Mouse (Mus musculus): ENCODE measurements around the gene Hk3.
A peak's percentile ranks its signal among the peaks of the same experiment; 100 is the strongest.

The Hk3 gene

GRCm38 (mm10) chr13:55021194-55021779 lies at the start of gene Hk3:
Hk3 (minus strand) TSS chr13:55021385.
- DNase-seq (ENCODE audit: low spot score in 2 of 2) = peak; percentile 30 to 44

GRCm38 (mm10) chr13:55069719-55070118 lies 48.5 kb upstream of the Hk3 start:
- no peak for DNase-seq (ENCODE audit: low spot score in 2 of 2)

GRCm38 (mm10) chr13:55063276-55063675 lies 42.1 kb upstream of the Hk3 start:
- DNase-seq (ENCODE audit: low spot score in 2 of 2) = no peak

- DNase-seq (ENCODE audit: low spot score in 2 of 2) = no peak
Observed at GRCm38 (mm10) chr13:55058042-55058441, 36.9 kb upstream of the Hk3 start.

GRCm38 (mm10) chr13:55047706-55048105 lies 26.5 kb upstream of the Hk3 start:
- DNase-seq (ENCODE audit: low spot score in 2 of 2) = no peak

GRCm38 (mm10) chr13:55040016-55040415 lies 18.8 kb upstream of the Hk3 start:
- DNase-seq (ENCODE audit: low spot score in 2 of 2) = no peak

- peak in 1 of 2 experiments; percentile 13 for DNase-seq (ENCODE audit: low spot score in 2 of 2)
Observed at GRCm38 (mm10) chr13:55024215-55024614, 3.0 kb upstream of the Hk3 start.

- DNase-seq (ENCODE audit: low spot score in 2 of 2) = peak; percentile 31 to 41
Observed at GRCm38 (mm10) chr13:55022715-55023114, 1.5 kb upstream of the Hk3 start.

GRCm38 (mm10) chr13:55022256-55022655 lies 1.1 kb upstream of the Hk3 start:
- no peak for DNase-seq (ENCODE audit: low spot score in 2 of 2)

- peak in 1 of 2 experiments; percentile 10 for DNase-seq (ENCODE audit: low spot score in 2 of 2)
Observed at GRCm38 (mm10) chr13:55020051-55020450, 1.1 kb downstream of the Hk3 start.

- DNase-seq (ENCODE audit: low spot score in 2 of 2) = no peak
Observed at GRCm38 (mm10) chr13:55019181-55019580, 2.0 kb downstream of the Hk3 start.

GRCm38 (mm10) chr13:55018700-55019099 lies 2.5 kb downstream of the Hk3 start:
- no peak for DNase-seq (ENCODE audit: low spot score in 2 of 2)

GRCm38 (mm10) chr13:55017898-55018599 lies 3.1 kb downstream of the Hk3 start:
- DNase-seq (ENCODE audit: low spot score in 2 of 2) = no peak

- DNase-seq (ENCODE audit: low spot score in 2 of 2) = no peak
Observed at GRCm38 (mm10) chr13:55017154-55017897, 3.9 kb downstream of the Hk3 start.

GRCm38 (mm10) chr13:55014451-55014850 lies 6.7 kb downstream of the Hk3 start:
- DNase-seq (ENCODE audit: low spot score in 2 of 2) = no peak

GRCm38 (mm10) chr13:55013702-55014344 lies 7.4 kb downstream of the Hk3 start:
- no peak for DNase-seq (ENCODE audit: low spot score in 2 of 2)

GRCm38 (mm10) chr13:55011981-55012478 lies 9.2 kb downstream of the Hk3 start:
- no peak for DNase-seq (ENCODE audit: low spot score in 2 of 2)

- DNase-seq (ENCODE audit: low spot score in 2 of 2) = no peak
Observed at GRCm38 (mm10) chr13:55011103-55011502, 10.1 kb downstream of the Hk3 start.

GRCm38 (mm10) chr13:55008589-55008988 lies 12.6 kb downstream of the Hk3 start:
- DNase-seq (ENCODE audit: low spot score in 2 of 2) = no peak

- no peak for DNase-seq (ENCODE audit: low spot score in 2 of 2)
Observed at GRCm38 (mm10) chr13:55006415-55006742, 14.8 kb downstream of the Hk3 start.

GRCm38 (mm10) chr13:55005691-55006414 lies 15.3 kb downstream of the Hk3 start:
- no peak for DNase-seq (ENCODE audit: low spot score in 2 of 2)

GRCm38 (mm10) chr13:55004646-55005045 lies 16.5 kb downstream of the Hk3 start:
- DNase-seq (ENCODE audit: low spot score in 2 of 2) = no peak

Measured in heart, adult 9 months (tissue).